Mouse (Mus musculus): ENCODE measurements at regions not wholly inside any gene's neighbourhood (a gene's known extent, or its start where the extent isn't known, plus 50 kb on each side); places are given as distances from the start of the nearest gene placed in this dataset.

DNA sequence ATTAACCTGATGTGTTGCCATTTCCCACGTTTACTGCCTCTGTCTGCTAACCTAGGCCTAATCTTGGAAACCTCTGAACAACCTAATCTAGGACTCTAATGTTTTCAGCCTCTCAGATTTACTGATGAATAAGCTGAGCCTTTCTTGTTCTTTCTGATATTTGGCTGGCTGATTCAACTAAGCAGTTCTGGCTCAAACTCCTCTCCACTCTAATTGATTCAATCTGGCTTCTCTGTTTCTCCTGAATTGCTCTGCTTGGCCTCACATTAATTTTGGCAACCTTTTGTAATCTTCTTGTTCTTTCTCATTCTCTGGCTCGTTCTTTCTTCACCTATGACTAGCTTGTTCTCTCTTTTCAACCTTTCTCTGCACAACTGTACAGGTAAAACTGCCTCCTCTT lies 1561.2 kb upstream of the Zeb2 start:
- DNase-seq (ENCODE audit: low spot score in 2 of 2) = no peak

DNA sequence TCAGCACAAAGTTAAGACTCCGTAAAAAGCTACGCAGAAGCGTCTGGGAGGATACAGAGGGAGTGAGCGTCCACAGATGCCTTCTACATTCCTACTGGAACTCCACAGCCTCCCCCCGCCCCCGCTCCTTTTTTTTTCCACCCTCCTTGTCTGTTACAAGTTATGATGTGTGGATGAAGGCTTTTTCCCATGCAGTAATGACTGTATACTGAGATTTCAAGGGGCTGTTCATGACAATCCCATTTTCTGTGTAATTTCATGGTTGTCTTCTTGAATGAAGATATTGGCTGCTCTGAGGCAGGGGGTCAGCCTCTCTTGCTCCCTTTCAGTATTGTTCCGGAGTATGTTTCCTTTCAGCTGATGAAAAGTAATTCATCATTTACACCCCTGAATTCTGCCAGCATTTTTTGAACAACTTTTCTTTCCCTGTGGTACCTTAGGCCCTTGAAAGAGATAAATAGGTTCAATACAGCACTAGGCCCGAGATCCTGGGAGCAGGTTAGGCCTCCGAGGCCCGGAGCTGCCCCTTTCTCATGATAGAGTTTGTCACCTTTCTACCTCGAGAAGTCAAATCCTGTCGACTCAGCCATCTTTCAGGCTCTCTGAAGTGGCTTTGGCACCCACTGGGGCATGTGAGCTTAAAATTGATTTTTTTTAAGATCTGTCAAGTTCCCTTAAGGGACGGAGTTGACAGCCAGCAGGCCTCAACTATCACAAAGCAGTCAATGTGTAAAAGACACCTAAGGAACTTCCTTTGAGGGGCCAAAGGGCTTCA lies 1552.5 kb upstream of the Zeb2 start:
- no peak for DNase-seq (ENCODE audit: low spot score in 2 of 2)

DNA sequence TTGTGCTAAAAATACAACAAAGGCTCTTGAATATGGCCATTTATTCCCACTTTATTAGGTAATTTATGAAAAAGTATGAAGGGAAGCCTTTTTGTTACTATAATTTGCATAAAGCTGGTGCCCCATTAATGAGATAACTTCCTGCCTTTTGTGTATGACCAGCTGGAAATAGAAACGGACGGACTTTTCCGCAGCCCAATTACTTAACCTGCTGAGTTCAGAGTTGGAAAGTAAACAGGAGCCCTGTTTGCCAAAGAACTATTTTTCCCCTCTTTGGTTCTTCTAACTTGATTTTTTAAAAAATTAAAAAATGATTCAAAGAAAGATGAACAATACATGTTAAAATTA lies 1549.8 kb upstream of the Zeb2 start:
- no peak for DNase-seq (ENCODE audit: low spot score in 2 of 2)

DNA sequence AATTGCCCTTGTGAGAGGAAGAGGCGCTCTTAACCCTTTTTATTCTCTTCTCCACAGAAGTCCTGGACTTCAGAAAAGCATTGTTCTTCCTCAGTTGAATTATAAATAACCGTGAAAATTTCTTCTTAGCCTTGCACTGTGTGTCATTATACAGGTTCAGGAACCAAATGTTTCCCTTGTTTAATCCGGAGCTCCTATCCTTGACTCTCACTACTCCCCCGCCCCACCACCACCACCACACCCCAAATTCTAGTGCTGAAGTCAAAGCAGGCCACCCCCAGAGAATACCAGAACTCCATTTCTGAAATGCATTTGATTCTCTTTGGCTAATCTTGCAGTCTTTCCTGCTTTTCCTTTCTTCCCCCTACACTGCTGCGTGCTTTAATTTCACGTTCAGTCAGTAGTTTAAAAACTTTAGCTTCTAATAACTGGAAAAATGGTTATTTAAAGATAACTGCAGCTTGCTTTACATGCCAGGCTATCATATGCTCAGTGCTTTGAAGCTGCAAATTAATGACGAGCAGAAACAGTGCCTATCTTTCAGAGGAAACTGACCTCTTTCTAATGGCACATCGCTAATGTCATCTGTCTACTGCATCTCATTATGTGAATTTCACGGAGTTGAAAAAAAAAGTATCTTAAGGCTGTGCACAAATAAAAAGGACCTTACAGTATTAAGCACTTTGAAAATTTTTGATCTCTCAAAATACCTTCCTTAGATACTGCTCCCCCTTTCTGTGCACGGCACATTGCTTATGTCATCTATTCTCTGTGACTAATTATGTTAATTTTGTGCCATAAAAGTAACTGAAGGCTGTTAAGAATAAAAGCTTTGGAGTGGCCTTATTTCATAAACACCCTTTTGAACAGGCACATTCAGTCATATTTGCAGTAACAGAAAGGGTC lies 1549.1 kb upstream of the Zeb2 start:
- DNase-seq (ENCODE audit: low spot score in 2 of 2) = no peak

DNA sequence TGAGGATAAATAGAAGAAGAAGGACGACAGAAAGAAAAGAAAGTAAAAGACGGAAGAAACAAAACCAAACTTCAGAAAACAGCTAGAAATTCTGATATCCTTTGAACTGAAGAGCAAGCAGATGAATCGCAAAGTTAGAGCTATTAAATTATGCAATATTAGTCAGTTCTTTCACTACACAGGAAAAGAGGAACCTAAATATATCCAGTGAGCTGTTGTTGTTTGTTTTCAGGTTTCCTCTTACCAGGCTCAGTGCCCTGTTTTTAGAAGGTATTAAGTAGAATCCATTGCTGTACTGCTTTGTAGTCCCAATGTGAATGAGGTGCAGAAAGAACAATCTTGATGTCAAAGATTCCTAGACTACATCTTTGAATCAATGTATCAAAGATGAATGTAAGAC lies 1544.7 kb upstream of the Zeb2 start:
- DNase-seq (ENCODE audit: low spot score in 2 of 2) = no peak

DNA sequence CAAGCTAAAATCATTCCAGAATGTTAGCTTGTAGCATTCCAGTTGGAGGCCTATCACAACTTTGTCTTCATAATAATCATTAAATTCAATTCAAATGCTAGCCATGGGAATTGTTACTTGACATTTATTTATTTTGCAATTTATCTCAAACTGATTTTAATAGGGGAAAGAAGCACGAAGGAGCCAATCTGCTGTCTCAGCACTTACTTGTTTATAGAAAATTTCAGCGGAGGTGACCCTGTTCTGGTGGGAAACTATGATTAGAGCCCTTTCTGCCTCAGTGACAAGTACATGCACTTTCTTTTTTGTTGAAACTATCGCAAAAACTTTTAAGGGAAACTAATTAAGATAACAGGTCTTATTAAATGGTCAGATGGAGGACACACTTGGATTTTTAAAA lies 1543.4 kb upstream of the Zeb2 start:
- DNase-seq (ENCODE audit: low spot score in 2 of 2) = no peak

DNA sequence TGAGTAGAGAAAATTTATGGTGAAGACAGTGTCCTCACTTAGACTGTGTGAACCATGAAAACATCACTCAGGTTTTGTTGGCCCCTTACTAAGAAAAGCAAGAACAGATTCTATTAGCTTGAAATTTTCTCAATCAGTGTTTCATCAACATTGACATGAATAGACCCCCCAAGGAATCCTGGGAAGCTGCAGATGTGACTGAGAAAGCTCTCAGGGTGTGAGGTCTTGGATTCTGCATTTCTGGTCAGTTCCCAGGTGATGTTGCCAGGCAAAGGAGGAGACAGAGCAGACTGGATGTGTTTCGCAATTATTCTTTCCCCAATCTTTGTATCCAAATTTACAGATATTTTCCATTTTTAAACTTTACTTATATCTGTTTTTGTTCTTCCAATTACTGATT lies 1538.1 kb upstream of the Zeb2 start:
- DNase-seq (ENCODE audit: low spot score in 2 of 2) = no peak

DNA sequence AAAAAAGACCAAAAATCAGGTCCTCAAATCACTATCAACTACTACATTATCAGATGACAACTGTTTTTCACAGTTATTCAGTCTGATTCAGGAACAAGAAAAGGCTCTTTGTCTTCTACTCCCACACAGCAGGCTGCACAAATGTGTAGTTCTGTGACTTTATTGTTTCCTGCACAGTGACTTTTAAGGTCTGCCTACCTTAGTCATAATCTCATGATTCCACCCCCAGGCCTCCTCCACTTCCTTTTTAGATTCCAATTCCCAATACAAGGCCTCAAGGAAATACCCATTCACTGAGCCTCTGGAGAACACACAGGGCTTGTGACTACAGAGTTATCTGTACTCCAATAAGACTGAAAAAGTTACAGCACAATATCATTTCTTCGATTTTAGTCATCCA lies 1535.4 kb upstream of the Zeb2 start:
- no peak for DNase-seq (ENCODE audit: low spot score in 2 of 2)

DNA sequence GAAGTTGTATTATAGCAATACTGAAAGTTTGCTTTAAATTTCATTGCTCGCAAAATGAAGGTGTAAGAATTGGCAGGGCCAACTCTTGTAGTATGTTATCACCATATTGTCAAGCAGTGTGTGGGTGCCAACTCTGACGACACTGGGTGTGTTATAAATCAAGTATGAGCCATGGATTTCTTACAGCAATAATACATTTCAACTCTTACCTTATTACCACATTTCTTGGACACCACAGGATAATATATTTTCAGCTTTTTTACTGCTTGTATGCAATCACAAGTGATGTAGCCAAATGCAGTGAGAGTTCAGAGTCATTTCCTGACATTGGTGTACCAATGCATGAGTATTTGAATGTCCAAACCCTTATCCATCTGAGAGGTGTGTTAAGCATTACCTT lies 1529.2 kb upstream of the Zeb2 start:
- DNase-seq (ENCODE audit: low spot score in 2 of 2) = no peak

DNA sequence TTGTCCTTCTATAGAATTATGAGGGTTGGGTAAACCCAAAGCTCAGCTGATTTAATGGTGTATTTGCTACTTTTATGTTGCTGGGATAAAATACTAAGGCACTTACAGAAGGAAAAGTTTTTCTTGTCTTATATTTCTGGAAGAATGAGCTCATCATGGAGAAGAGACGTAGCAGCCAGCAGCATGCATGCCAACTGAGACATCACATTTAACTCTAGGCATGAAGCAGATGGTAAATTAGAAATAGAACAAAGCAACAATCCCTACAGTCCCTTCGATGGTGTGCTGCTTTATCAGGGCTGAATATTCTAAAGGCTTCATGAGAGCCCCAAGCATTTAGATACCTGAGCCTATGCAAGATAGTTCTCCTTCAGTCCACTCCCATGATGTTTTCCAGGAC lies 1492.0 kb upstream of the Zeb2 start:
- no peak for DNase-seq (ENCODE audit: low spot score in 2 of 2)

DNA sequence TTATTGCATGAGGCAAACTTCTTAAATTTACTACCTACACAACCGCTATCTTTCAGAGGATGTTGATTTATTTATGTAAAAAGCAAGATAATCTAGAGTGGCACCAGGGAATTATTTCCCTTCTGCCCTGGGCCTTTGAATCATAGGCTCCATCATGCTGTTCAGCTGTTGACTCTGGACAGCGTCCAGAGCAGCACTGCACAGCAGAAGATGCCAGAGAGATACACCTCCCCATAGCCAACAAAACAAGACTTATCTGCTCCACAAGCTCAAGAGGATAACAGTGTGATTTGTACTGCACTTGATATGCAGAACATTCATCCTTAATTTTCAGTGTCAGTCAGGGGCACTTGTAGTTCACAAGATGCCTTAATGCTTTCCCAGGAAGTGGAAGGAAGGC lies 1464.6 kb upstream of the Zeb2 start:
- no peak for DNase-seq (ENCODE audit: low spot score in 2 of 2)

DNA sequence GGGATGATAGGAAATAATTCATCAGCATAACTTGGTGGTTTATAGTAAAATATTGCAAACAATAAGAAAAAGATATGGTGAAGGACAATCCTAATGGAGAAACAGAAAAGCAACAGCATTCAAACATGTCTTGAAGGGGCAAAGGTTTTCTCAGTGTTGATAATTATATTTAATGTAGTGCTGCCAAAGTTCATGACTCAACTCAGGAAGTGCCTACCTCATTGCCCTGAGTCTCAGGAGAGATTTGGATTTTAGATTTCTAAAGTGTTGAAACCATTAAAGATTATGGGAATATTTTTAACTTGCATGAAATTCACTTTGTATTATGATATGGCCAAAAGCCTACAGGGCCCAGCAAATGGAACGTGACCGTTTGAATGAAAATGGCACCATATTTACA lies 1453.2 kb upstream of the Zeb2 start:
- no peak for DNase-seq (ENCODE audit: low spot score in 2 of 2)

DNA sequence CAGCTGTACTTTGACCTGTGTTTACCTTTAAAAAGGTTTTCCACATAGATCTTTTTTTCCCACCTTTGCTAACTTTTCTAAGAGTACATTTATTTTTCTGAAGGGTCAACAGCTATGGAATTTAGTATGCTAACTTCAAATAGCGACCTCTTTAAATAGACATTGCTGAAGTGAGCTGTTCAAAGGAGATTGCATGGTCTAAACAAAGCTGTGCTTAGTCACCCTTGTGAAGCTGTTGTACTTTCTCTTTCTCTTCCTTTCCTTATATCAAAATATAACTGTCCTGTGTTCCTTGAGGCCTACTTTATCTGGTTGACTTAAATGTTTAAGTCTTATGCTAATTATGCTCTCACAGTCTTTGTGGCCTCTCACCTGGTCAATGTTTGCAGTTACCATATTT lies 1416.2 kb upstream of the Zeb2 start:
- DNase-seq (ENCODE audit: low spot score in 2 of 2) = no peak

DNA sequence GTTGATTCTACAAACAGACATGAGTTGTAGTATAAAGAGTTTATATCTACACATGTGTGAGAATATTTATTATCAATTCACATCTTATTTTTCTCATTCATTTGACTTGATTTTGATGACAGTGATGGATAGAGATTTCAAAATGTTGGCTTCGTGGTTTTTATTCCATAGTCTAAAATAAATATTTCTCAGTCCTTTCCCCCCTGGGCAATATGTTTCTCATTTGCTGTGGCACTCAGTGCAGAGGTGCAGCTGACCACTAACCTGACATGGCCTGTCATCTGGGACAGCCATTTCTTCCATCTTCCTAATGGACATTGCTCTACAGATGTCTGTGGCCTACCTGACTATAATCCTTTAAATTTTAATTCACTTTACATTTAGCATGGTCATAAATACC lies 1413.5 kb upstream of the Zeb2 start:
- DNase-seq (ENCODE audit: low spot score in 2 of 2) = no peak

DNA sequence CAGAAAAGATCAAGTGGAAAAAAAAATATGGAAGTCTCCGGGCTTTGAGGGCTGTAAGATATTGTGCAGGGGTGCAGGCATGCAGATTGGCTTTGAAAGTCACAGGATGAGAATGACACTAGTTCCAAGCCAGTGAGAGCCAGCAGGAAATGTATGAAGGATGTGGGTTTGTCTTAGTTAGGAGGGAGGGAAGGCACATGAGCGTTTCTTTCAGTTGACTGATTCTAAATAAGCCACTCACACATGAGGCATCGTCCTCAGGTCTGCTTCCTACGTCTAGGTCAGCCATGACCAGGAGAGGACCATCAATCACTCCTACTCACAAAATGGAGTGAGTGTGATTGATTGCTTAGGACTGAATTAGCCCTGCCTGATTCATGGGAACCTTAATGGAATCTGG lies 1408.0 kb upstream of the Zeb2 start:
- DNase-seq (ENCODE audit: low spot score in 2 of 2) = no peak

DNA sequence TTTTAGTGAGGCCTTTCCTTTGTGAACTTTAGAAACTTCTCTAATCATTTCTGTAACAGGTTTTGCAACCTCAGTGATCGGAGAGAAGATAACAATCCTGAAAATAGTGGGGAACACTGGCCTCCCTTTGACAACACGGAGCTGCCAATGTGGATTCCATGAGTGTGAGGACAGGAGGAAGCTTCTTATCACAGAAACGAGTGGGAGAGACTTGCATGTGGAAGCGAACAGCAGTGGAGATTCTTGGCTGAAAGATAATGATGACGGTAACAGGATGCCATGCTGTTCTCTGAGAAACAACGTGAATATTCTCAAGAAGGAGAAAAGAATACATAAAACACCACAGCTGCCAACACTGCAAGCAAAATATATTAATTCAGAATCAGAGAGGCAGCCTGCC lies 1407.4 kb upstream of the Zeb2 start:
- DNase-seq (ENCODE audit: low spot score in 2 of 2) = no peak

DNA sequence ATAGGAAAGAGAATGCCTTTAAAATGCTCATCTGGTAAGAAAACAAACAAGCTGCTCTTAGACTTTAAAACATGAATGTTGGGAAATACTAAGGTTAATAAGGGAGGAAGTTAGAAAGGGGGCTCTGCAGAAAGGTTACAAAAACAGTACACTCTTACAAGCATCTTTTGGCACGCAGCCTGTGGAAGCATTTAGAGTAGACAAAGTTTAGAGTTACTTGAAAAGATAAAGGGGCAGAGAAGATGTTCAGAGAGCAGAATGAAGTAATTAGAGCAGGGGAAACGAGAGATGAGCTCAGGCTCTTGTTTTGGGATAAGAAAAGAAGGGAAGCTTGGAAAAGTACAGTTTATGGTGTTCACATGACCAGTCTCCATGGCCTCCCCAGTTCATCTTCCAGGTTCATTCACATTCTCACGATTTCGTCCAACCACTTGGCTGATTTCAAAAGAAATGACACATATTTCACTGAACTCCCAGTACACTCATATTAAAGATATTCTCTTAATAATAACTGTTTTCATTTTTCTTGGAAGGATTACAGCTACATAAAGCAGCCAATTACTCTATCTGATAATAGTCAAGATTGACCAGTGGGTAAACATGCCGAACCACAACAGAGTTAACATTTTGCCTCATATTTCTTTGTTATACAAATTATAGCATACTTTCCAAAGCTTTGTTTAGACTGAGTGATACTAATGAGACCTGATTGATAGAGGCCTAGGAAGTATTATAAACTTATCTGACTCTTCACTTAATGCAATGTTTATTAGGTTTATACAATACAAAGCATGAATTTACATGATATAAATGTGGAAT lies 1404.2 kb upstream of the Zeb2 start:
- no peak for DNase-seq (ENCODE audit: low spot score in 2 of 2)

DNA sequence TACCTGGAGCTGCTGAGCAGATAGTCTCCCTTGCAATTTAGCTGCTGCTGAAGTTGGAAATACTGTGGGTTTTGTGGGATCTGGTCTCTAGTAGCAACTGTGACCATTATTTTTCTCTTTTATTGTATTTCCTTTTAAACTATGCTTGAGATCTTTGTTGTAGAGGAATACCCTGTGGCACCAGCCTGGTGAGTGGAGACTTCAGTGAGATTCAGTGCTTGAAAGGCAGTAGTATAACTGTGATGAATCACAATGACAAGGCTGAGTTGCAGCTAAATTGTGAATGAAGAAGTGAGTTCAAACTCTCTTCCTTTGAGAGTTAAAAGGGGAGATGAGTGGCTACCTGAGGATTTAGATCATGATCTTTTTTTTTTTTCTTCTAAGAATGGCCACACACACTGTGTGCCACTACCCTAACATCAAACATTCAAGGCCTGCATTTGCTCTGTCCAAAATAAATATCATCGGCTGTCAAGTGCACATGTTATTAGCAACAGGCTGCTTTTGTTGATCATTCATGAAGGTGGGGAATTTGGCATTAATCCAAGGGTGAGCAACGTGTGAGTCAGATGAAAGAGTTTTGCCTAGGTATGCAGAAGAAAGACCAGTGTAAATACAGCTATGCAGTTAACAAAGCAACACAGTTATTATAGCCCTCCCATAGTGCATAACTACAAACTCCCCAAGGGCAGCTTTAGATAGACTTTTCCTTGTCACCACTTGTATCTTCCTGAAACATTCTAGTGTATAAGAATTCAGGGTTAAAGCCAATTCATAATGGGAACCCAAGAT lies 1395.2 kb upstream of the Zeb2 start:
- no peak for DNase-seq (ENCODE audit: low spot score in 2 of 2)

DNA sequence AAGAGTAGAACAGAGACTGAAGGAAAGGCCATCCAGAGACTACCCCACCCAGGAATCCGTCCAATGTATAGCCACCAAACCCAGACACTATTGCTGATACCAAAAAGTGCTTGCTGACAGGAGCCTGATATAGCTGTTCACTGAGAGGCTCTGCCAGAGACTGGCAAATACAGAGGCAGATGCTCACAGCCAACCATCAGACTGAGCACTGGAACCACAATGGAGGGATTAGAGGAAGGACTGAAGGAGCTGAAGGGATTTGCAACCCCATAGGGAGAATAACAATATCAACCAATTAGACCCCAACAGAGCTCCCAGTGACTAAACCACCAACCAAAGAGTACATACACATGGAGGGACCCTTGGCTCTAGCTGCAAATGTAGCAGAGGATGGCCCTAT lies 1389.8 kb upstream of the Zeb2 start:
- no peak for DNase-seq (ENCODE audit: low spot score in 2 of 2)

DNA sequence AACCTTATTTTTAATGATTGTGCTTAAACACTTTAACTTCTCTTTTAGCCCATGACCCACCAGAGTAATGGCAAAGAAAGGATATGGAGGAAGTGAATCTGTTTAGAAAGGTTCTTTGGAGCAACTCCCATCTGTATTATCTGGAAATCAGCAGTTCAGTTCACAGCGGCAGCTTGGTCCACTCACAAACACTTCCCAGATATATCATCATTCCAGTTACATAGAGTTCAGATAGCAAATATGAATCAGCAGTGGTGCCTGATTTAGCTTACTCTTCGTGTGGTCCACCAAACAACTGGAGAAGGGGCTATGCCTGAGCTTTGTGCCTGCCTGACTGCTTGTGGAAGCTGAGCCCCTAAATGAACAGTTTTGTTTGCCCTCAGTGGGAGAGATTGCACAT lies 1385.9 kb upstream of the Zeb2 start:
- no peak for DNase-seq (ENCODE audit: low spot score in 2 of 2)

DNA sequence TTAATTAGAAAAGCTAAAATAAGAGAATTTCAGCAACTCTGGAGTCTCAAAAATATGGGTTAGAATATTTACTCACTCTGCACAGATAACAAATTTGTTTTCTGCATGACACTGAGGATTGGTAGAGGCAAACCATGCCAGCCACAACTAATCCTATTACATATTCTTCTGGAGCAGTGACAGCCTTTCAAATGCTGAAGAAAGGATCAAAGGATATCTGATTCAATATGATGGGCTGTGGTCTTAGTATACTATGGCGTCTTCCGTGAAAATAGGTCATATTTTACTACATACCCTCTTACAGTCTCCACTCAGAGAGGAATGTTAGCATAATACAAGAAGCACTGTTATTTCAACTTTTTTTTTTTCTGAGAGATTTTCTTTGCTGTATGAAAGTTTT lies 1375.1 kb upstream of the Zeb2 start:
- no peak for DNase-seq (ENCODE audit: low spot score in 2 of 2)
